Mouse (Mus musculus) fibroblast of lung, adult 2 months (primary cell): ENCODE measurements around the gene Capn10.

ENCODE experiments used
- DNase-seq: peaks from one replicate; pipeline ENCODE4 v3.0.0-alpha.2; 2011; ENCODE audit warnings: low read depth

The Capn10 gene

DNA sequence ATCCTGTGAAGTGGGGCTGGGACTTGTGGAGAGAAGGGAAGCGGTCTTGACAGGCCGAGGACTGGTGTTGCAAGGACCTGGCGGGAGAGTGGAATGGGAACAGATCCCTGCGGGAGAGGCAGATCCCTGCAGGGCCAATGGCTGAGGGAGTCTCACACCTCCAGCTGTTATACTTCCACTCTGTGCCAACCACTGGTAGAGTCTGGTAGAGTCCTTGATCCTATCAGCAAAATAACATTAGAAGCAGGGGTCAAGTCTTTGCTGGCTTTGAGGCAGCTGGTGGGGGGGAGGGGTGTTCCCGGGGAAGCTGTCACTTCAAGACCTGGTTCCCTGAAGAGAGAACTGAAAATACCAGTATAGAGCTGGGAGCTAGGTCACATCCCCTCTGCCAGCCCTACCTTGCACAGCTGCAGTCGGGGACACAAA, 42.0 kb downstream of the Capn10 start:
- DNase-seq = no peak

DNA sequence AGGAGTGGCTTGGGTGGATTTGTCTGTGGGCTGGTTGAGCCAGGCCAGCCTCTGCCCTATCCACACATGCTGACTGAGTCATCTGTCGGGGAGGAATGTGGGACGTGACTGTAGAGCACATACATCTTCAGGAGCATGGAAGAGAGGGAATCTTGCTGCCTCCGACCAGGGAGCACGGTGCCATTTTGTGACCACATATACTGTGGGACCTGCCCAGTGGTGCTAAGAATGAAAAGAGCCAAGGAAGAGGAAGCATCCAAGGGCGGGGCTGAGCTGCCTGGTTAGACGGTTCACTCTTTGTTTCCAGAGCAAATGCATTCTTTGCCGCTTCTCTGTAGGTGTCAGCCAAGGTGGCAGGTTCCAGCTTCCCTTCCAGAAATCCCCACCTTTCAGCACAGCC, 44.5 kb downstream of the Capn10 start:
- no peak for DNase-seq

DNA sequence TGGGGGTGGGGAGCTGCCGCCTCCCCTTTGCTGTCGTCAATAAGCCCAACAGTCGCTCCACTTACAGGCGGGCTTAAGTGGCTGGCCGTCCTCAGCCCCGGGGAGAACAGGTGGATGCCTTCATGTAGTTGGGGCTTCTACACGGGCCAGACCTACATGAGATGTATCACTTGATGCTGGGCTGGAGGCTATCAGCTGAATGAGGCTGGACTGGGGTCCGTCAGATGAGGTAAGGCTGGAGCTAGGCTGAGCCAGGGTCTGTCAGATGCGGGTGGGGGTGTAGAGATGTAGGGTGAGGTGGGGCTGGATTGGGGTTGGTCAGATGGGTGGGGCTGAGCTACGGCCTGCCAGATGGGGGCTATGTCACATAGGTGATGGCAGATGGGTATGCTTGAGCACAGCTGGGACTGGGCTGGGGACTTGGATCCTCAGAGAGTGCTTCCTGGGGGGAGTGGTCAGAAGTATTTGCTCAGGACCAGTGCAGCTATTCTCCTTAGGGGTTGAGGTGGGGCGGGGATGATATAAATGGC, 45.0 kb downstream of the Capn10 start:
- no peak for DNase-seq

DNA sequence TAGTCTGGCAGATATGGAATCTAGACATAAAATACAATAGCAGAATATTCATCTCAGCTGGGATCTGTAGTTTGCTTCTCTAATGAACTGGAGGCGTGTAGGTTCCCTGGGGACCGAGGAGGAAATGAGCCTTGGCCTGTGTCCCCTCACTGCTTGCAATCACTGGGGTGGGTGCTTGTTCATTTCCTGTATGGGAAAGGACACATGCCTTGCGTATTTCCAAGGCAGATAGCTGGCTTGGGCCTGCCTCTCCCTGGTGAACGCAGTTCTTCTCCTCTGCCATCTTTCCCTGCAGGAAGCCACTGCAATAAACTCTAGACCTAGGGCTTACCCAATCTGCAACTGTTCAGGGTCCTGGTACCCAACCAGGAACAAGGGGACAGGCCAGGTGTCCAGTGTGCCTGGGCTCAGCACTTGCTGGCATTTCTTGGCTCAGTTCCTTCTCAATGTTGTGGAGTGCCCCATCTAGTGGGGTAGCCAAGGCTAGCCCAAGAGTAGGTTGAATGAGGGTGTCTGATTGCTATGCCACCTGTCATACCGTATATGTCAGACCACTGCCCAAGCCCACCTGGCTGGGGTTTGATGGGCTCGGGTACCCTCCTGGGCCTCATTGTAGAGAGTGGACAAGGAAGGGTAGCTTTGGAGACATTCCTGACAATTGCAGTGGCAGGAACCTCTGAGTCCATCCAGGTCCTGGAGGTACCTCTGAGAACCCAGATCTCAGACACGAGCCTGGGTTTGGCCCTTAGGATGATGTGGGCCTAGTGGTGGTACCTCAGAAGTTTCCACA, 47.1 kb downstream of the Capn10 start:
- DNase-seq = no peak

DNA sequence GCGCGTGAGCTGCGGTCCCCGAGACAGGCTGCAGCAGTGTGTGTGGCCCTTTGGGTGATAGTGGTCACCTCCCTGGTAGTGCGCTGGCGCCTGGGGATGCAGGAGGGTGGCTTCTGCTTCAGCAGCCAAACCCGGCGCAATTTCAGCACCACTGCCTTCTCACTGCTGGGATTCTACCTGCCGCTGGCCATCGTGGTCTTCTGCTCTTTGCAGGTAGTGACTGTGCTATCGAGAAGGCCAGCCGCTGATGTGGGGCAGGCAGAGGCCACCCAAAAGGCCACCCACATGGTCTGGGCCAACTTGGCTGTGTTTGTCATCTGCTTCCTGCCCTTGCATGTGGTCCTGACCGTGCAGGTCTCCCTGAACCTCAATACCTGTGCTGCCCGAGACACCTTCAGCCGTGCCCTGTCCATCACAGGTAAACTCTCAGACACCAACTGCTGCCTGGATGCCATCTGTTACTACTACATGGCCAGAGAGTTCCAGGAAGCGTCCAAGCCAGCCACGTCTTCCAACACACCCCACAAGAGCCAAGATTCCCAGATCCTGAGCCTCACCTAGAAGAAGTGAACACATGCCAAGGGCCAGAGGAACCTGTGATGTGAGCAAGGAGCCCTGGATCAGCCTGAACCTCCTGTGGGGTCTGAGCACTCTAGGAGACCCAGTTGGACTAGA, 48.9 kb downstream of the Capn10 start:
- no peak for DNase-seq

DNA sequence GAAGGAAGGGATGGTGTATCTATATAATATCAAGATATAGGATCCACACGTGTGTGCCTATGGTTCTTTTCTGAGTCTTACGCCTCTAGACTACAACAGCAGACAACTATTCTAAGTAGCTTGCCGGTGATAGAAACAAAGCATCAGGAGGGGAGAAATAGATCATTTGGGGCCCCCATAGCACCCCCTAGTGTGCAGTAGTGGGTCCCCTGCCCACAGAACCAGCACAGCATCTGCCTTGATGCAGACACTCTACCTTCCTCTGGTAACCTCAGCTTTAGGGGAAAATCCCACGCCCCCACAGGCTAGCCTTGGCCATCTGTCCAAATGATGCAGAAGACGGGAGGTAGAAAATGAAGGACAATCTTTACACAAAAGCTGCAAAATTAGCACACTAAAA, 50.8 kb downstream of the Capn10 start:
- DNase-seq = no peak

DNA sequence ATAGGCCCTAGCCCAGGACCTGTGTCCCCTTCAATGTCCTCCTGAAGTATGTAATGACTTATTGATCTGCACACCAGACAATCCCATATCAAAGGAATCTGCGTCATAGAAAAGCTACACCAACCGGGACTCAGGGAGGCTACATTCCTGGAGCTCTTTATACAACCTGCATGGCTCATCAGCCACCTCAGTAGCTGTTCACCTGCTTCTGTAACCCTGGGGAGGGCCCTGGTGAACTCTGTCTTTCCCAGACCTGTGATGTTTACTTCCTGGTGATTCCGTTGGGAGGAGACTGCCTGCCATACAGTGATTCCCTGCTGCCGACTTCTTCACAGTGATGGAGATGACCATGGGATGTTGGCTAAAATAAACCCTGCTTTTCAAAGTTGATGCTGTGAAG, 54.7 kb downstream of the Capn10 start:
- no peak for DNase-seq

DNA sequence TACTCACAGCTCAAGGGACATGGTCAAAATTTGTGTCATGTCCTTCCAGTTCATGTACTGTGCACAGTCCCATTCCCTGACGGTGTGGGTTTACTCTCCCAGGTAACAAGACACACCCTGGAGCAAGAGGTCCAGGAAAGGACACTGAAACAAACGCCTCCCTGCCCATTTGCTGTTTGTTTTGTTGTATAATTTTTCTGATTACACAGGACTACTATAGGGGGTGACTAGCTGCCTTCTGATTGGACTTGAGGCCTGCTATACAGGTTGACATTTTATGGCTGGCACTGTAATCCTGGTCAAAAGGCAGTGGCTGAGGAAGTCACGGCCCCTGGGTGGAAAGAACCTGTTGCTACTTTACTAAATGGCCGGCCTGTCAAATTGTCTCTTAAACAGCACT, 55.7 kb downstream of the Capn10 start:
- no peak for DNase-seq

DNA sequence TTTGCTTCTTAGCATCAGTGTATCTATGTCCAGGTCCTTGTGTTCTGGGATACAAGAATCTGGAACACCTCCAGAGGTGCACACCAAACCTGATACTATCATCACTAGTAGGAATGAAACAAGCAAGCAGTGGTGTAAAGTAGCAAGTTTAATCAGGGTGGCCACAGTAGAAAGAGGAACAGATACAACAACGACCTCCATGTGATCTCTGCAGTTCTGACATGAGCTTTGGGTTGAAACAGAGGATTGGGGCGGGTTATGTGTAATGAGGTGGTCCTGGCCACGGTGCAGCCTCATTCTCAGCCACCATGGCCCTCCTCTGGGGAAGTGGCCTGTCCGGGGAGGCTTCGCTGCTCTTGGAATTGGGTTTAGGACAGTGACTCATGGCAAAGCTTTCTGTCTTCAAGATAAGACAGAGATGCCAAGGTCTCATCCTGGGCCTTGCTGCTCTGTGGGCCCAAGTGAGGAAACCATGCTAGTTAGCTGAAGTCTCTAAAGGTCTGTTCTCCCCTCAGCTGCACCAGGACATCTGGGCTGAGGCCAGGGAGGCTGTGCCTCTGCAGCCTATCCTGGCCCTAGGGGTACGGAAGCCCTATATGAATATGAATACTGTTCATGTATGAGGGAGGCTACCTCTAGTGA, 58.2 kb downstream of the Capn10 start:
- DNase-seq = no peak

DNA sequence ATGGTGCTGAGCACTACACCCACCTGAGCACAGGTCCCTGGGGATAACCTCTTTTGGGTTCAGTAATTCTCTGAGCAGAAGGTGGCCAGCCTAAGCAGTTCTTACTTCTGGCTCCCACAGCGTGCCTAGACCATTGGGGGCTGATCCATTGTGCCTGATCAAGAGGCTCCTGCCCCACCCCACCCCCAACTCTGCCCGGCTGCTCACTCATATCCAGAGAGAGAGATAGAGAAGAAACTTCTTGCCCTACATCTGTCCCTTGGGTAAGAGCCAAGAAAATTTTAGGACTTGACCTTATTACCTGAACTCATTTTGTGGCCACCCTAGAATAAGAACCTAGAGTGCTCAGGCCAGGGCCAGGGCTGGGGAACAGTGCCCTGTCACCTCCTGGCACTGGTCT, 58.7 kb downstream of the Capn10 start:
- no peak for DNase-seq
